Mouse (Mus musculus) gastrocnemius, postnatal 36 days (tissue): ENCODE data around the gene 1500011B03Rik. TPM values are rescaled to one million over a fixed set of nuclear protein-coding genes. Genes with fewer than 3 reads are reported as not detected.
A peak's percentile ranks its signal among the peaks of the same experiment; 100 is the strongest.

ENCODE experiments used
- DNase-seq, 2 experiments: peaks; one replicate each; pipeline ENCODE4 v3.0.0; 2022
- intact Hi-C: fragments of 180-260 bp; cut with DNase I; formaldehyde crosslinking; loops from one replicate; pipeline ENCODE4 v1.15.1; 2025
- total RNA-seq, 2 experiments: library from RNA; stranded (reverse); gene quantifications; 2 replicates each; pipeline ENCODE4 v1.2.3; 2021

Gene 1500011B03Rik
- total RNA-seq, 2 experiments from 2014 or later, result 4.9 to 5.2 TPM

DNA sequence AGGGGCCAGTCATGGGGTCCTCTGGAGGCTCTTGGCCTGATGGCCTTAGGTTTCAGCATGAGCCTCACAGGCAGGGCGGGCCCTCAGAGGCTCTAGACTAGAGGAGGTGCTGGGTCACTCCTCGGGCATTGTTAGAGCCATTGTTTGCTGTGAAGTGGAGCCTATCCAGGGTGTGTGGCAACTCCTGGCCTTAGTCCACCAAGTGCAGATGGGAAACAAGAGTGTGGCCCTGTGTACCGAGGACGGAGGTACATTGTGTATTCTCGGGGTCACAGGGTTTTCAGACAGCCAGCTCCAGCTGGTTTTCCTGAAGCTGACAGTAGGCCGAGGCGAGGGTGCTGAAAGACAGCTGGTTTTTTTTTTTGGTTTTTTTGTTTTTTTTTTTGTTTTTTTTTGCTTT, 30.0 kb downstream of the 1500011B03Rik start:
- no peak for DNase-seq
- intact Hi-C loops, result no loop called here

GRCm38 (mm10) chr5:114785196-114785595, 38.1 kb downstream of the 1500011B03Rik start:
- intact Hi-C loops, result no loop called here
- DNase-seq, result no peak

DNA sequence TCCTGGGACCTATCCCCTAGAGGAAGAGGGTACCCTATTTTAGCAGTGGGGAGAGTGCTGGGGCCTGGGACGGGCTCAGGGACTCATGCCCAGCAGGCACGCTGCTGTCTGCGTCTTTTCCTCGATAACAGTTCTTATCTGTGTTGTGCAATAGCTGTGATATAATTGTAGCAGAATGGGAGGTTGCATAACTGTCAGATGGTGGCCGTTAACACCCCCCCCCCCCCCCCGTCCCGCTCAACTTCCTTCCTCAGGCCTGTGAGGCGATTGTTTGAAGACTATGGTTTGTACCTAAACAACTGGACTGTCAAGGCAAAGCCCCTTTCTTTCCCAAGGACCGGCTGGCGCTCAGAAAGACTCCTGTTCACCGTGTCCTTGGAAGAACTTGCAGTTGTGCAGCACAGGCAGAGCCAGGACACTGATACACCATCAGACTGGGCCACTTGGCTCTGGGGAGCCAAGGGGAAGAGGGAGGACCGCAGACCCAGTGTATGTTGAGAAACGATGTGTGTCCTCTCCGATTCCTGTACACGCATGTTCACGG, 38.6 kb downstream of the 1500011B03Rik start:
- intact Hi-C loops, result no loop called here
- DNase-seq, result peak in 1 of 2 experiments; percentile 32

GRCm38 (mm10) chr5:114783405-114784163, 39.7 kb downstream of the 1500011B03Rik start:
- no peak for DNase-seq
- intact Hi-C loops, result no loop called here

- intact Hi-C loops, result no loop called here
- DNase-seq, result no peak
Measured at GRCm38 (mm10) chr5:114782991-114783390, 40.3 kb downstream of the 1500011B03Rik start.

DNA sequence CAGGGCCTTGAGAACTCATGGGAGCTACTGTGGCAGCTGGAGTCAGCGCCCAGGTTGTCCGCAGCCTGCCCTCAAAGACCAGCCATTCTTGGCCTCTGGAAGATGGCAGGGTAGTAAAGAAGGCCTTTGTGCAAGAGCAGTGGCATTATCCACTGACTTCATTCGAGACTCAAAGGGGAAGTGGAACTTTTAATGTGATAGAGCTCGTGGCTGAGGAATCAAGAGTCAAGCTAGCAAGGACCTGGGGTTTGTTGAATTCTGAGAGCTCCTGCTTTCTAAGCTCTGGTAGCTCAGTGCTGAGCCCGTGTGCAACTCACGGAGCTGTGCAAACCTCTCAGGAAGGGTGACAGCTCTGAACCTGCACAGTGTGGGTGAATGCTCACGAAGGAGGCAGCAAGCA, 42.4 kb downstream of the 1500011B03Rik start:
- intact Hi-C loops, result no loop called here

DNA sequence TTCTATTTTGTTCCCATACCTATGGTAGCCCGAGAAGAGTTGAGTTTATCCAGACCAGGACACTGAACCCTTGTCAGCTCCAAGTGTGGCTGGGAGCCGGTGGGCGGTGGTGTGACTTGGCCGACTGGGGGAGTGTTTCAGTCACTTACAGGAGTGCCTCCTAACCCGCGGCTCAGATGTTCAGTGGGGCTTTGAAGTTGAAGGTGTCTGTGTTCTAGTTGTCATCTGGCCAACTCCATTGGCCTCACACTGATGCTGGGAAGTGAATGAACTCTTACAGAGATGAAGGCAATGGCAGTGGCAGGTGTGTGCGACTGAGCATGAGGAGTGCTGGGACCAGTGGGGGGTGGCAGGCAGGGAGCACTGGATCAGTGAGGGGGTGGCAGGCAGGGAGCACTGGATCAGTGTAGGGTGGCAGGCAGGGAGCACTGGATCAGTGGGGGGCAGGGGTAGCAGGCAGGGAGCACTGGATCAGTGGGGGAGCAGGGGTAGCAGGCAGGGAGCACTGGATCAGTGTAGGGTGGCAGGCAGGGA, 43.2 kb downstream of the 1500011B03Rik start:
- DNase-seq, result no peak
- intact Hi-C loops, result no loop called here

More for the DNA sequence above, 42.4 kb downstream of the 1500011B03Rik start:
- DNase-seq, result no peak

DNA sequence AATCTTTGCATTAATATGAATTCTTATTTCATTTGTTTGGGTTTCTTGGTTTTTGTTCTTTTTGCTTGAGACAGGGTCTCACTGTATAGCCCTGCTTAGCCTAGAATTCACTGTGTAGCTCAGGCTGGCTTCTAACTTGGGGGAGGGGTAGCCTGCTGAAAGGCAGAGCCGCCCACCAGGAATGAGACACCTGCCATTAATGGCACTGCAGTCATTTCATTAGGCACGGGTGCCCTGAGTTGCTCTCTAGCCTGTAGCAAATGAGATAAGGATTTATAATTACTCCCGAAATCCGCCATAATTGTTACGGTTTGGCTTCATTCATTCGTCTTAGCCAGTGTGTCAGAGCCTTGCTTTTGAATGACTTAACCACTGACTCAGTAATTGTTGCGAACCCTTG, 47.1 kb downstream of the 1500011B03Rik start:
- intact Hi-C loops, result no loop called here
- no peak for DNase-seq

- intact Hi-C loops, result no loop called here
- no peak for DNase-seq
Measured at GRCm38 (mm10) chr5:114775056-114775979, 48.0 kb downstream of the 1500011B03Rik start, which contains the start of gene Git2. Gene Git2, minus strand, starts transcription at chr5:114775517.

- intact Hi-C loops, result no loop called here
- DNase-seq, result peak; percentile 86 to 88
Measured at GRCm38 (mm10) chr5:114774403-114775051, 48.7 kb downstream of the 1500011B03Rik start, which contains the start of gene Ankrd13a. Gene Ankrd13a, plus strand, starts transcription at chr5:114774677.

DNA sequence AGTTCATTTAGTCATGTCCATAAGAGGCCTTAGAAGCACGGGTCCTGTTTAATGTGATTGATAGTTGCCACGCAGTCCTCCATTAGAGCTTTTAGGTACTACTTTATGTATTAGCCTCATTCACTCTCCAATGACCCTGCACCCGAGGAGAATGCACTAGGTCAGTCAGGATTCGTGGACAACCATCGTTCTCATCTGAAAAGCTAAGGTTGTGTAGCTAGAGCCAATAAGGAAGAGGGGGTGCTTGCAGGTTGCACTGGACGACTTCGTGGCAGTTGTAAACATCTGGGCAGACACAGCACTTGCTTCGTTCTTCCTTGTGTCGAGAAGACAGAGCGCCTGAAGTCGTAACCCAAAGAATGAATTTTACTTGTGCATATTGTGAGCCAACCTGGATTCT, 49.5 kb downstream of the 1500011B03Rik start:
- no peak for DNase-seq
- intact Hi-C loops, result no loop called here

DNA sequence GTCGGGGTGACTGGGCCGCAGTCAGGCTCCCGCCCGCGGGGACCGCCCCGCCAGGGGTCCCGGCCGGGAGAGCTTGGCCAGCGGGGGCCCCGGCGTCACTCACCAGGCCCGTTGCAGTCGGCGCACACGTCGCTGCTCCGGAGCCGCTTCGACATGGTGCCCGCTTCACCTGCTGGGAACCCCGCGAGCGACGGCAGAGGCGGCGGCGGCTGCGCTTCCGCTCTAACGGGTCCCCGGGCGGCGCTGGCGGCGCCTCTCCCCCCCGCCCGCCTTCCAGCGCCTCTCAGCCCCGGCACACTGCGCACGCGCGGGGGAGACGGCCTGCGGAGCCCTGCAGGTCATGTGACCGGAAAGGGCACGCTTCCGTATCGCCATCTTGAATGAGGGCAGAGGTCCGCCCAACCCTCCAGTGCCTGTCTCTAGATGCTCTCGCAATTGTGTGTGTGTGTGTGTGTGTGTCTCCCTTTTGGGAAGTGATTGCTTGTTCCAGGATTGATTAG, 50.0 kb downstream of the 1500011B03Rik start:
- intact Hi-C loops, result no loop called here
- peak; percentile 92 to 97 for DNase-seq

DNA sequence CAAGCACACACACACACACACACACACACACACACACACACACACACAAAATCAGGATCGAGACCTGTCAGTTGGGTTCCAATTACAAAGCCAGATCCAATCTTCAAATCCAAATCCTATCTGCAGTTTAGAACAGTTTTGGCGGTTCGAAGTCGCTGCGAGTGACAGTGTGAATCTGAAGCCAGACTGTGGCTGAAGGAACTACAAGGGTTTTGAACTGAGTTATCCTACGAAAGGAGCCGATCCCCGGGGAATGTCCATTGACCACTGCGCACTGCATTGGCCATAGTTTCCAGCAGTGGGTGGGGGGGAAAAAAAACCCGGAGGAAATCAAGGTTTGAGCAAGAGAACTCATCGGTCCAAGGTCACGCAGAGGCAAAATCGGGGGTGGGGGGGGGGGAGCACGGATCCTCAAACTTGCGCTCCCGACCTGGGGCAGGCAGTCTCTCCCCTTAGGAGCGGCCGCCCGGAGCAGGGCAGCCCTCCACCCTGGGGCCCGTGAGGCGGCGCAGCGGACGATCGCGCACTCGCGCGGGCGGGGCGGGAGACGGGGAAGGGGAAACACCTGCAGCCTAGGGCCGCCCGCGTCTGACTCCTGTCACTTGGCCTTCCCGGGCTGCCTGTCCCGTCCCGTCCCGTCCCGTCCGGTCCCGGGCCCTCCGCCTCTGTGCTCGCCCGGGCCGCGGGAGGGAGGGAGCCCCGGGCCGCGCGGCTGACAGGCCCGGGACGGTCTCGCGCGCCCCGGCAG, 50.6 kb downstream of the 1500011B03Rik start:
- DNase-seq, result no peak
- intact Hi-C loops, result no loop called here

- no peak for DNase-seq
- intact Hi-C loops, result no loop called here
Measured at GRCm38 (mm10) chr5:114771796-114772195, 51.5 kb downstream of the 1500011B03Rik start.

DNA sequence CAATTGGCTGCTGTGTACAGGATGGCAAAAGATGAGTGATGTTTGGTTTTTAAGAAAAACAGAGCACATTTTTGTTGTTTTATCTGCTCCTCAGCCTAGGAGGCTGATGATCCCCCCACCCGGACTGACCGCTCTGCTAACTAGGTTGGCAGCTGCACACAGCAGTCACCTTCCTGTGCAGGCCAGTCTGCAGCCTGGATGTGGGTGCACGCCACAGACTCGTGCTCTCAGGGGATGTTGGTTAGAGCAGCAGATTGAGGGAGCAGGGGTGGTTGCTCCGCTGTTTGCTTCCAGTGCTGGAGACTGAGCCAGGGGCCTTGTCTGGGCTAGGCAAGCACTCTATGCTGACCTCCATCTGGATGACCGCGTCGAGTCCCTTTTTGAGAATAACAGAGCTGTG, 53.5 kb downstream of the 1500011B03Rik start:
- intact Hi-C loops, result no loop called here
- DNase-seq, result no peak

DNA sequence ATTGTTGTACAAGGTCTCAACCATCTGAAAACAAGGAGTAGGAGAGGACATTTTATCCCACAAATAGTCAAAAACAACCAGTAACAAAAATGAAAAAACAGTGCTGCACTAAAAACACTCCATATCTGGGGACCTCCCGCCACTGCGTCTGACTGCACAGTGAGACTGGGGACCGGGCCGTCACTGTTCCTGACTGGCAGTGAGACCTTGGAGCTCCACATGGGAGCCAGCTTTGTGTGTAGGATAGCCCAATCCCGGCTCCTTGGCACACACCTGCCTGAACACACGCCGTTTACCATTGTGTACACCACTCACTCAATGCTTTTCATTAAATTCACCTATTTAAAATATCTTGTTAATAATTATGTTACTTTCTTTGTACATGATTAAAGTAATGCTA, 56.1 kb downstream of the 1500011B03Rik start:
- intact Hi-C loops, result no loop called here
- DNase-seq, result no peak

DNA sequence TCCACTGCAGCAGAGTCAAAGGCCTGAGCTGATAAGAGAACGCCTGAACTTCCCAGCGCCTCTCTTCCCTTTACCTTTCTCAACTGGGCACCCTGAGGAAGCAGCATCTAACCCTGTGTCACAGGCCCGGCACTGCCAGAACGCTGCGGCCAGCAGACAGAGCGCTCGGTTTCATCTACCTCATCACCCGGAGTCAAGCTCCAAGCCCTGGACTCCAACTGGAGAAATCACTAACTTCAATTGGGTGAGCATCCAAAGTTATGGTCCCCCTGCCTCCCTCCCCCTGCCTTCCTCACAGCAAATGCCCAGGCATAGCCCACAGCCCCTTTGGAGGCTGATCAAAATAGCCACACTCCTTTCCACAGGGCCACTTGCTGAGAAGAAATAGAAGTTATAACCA, 56.6 kb downstream of the 1500011B03Rik start:
- no peak for DNase-seq
- intact Hi-C loops, result no loop called here

DNA sequence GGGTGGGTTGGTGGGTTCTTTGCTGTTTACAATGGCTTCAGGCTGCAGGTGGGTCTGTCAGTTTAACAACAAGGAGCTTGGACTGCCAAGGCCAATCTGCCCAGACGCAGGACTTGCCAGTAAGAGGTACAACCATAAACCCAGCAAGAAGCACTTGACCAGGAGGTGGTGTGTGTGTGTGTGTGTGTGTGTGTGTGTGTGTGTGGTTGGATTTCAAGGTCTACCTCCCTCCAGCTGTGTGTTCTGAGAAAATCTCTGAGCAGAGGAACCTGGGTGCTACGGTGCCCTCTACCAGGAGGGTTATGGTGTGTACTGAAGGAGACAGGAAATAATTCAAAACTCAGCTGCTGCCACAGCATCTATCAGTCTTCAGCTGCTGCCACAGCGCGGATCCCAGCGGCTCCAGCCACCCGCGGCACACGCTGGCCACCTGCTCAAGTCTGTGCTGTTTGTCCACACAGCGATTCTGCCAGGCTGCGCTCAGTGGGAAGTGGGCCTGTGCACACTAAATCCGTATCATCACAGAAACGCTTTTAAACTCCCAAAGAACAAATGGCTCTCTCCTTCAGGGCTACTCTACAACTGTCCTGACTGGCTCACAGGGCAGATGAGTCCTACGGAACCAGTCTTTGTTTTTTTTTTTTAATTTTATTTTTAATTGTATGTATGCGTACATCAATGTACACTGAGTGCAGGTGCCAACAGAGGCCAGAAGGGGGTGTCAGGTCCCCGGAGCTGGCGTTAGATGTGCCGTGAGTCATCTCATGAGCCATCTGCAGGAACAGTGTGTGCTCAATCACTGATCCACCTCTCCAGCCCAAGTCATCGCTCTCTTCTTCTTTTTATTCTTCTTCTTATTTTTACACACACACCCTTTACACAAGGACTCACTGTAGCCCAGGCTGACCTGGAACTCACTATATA, 58.2 kb downstream of the 1500011B03Rik start:
- no peak for DNase-seq
- intact Hi-C loops, result no loop called here
